Mouse (Mus musculus): ENCODE measurements around the gene Rnf207.
A peak's percentile ranks its signal among the peaks of the same experiment; 100 is the strongest.

The Rnf207 gene

GRCm38 (mm10) chr4:152272449-152273049 lies 46.2 kb downstream of the Rnf207 start:
- DNase-seq (ENCODE audit: extremely low read depth, low read depth), result no peak

- no peak for DNase-seq (ENCODE audit: extremely low read depth, low read depth)
These were observed 46.8 kb downstream of the Rnf207 start for GRCm38 (mm10) chr4:152272006-152272405.

- DNase-seq (ENCODE audit: extremely low read depth, low read depth), result no peak
These were observed 47.5 kb downstream of the Rnf207 start for GRCm38 (mm10) chr4:152271334-152271733.

GRCm38 (mm10) chr4:152270599-152270998 lies 48.2 kb downstream of the Rnf207 start:
- DNase-seq (ENCODE audit: extremely low read depth, low read depth), result no peak

- DNase-seq (ENCODE audit: extremely low read depth, low read depth), result no peak
These were observed 48.8 kb downstream of the Rnf207 start for GRCm38 (mm10) chr4:152269967-152270366.

GRCm38 (mm10) chr4:152267748-152268369 lies 50.9 kb downstream of the Rnf207 start:
- no peak for DNase-seq (ENCODE audit: extremely low read depth, low read depth)

- no peak for DNase-seq (ENCODE audit: extremely low read depth, low read depth)
These were observed 52.4 kb downstream of the Rnf207 start for GRCm38 (mm10) chr4:152266236-152266895.

- no peak for DNase-seq (ENCODE audit: extremely low read depth, low read depth)
These were observed 53.0 kb downstream of the Rnf207 start for GRCm38 (mm10) chr4:152265791-152266190.

- no peak for DNase-seq (ENCODE audit: extremely low read depth, low read depth)
These were observed 53.8 kb downstream of the Rnf207 start for GRCm38 (mm10) chr4:152264867-152265568.

- DNase-seq (ENCODE audit: extremely low read depth, low read depth), result no peak
These were observed 54.6 kb downstream of the Rnf207 start for GRCm38 (mm10) chr4:152264177-152264530.

GRCm38 (mm10) chr4:152263512-152264176 lies 55.1 kb downstream of the Rnf207 start:
- DNase-seq (ENCODE audit: extremely low read depth, low read depth), result no peak

GRCm38 (mm10) chr4:152263089-152263488 lies 55.7 kb downstream of the Rnf207 start:
- DNase-seq (ENCODE audit: extremely low read depth, low read depth), result no peak

- DNase-seq (ENCODE audit: extremely low read depth, low read depth), result no peak
These were observed 56.6 kb downstream of the Rnf207 start for GRCm38 (mm10) chr4:152262187-152262586.

- DNase-seq (ENCODE audit: extremely low read depth, low read depth), result no peak
These were observed 58.3 kb downstream of the Rnf207 start for GRCm38 (mm10) chr4:152260451-152260850.

- DNase-seq (ENCODE audit: extremely low read depth, low read depth), result peak; percentile 32
These were observed 61.7 kb downstream of the Rnf207 start for GRCm38 (mm10) chr4:152257070-152257469.

Data from MEL-GATA-1-ER (cell line).